Mouse (Mus musculus): ENCODE measurements at regions not wholly inside any gene's neighbourhood (a gene's known extent, or its start where the extent isn't known, plus 50 kb on each side); places are given as distances from the start of the nearest gene placed in this dataset.

- H3K4me3 ChIP-seq (replicated peaks; ENCODE audit: low read length), result no peak overlapping the region
- 84% methylated on average over 2 of the region's 2 CpGs for WGBS
- no peaks in the 10 kb centered on the region for H3K36me3 ChIP-seq (ENCODE audit: control insufficient read depth, insufficient read depth, low read length)
- no peak for ATAC-seq (ENCODE audit: insufficient read depth, low FRiP score)
- no peaks in the 10 kb centered on the region for H3K4me1 ChIP-seq (ENCODE audit: control insufficient read depth, insufficient read depth, low read length)
- no peaks in the 10 kb centered on the region for H3K27me3 ChIP-seq (ENCODE audit: control insufficient read depth, insufficient read depth, low read length)
- H3K27ac ChIP-seq (ENCODE audit: low read length), result no peak overlapping the region
- no peak overlapping the region for H3K9ac ChIP-seq (ENCODE audit: low read length)
- no peaks in the 10 kb centered on the region for H3K9me3 ChIP-seq (replicated peaks; ENCODE audit: control insufficient read depth, low read length)
- H3K4me2 ChIP-seq (ENCODE audit: low read depth, low read length), result no peak overlapping the region
Measured at GRCm38 (mm10) chr16:19834128-19834527, 74.1 kb downstream of the B3gnt5 start.

GRCm38 (mm10) chr16:19834750-19835149, 74.7 kb downstream of the B3gnt5 start:
- 71% methylated on average over 2 of the region's 2 CpGs for WGBS
- Histone ChIP-seq H3K4me2 (ENCODE audit: low read depth, low read length) (no peak overlapping the region), H3K36me3 (ENCODE audit: control insufficient read depth, insufficient read depth, low read length) (no peaks in the 10 kb centered on the region), H3K4me3 (replicated peaks; ENCODE audit: low read length) (no peak overlapping the region), H3K9ac (ENCODE audit: low read length) (no peak overlapping the region), H3K4me1 (ENCODE audit: control insufficient read depth, insufficient read depth, low read length) (no peaks in the 10 kb centered on the region), H3K9me3 (replicated peaks; ENCODE audit: control insufficient read depth, low read length) (no peaks in the 10 kb centered on the region), H3K27me3 (ENCODE audit: control insufficient read depth, insufficient read depth, low read length) (no peaks in the 10 kb centered on the region), H3K27ac (ENCODE audit: low read length) (no peak overlapping the region)
- no peak for ATAC-seq (ENCODE audit: insufficient read depth, low FRiP score)

GRCm38 (mm10) chr16:19839831-19840230, 79.8 kb downstream of the B3gnt5 start:
- no peak overlapping the region for H3K9ac ChIP-seq (ENCODE audit: low read length)
- H3K4me2 ChIP-seq (ENCODE audit: low read depth, low read length), result no peak overlapping the region
- no peak for ATAC-seq (ENCODE audit: insufficient read depth, low FRiP score)
- H3K9me3 ChIP-seq (replicated peaks; ENCODE audit: control insufficient read depth, low read length), result no peaks in the 10 kb centered on the region
- H3K27ac ChIP-seq (ENCODE audit: low read length), result no peak overlapping the region
- no peaks in the 10 kb centered on the region for H3K27me3 ChIP-seq (ENCODE audit: control insufficient read depth, insufficient read depth, low read length)
- no peaks in the 10 kb centered on the region for H3K36me3 ChIP-seq (ENCODE audit: control insufficient read depth, insufficient read depth, low read length)
- no peak overlapping the region for H3K4me3 ChIP-seq (replicated peaks; ENCODE audit: low read length)
- H3K4me1 ChIP-seq (ENCODE audit: control insufficient read depth, insufficient read depth, low read length), result no peaks in the 10 kb centered on the region
- 29% methylated on average over 1 of the region's 1 CpGs for WGBS

GRCm38 (mm10) chr16:19842346-19843025, 82.5 kb downstream of the B3gnt5 start:
- Histone ChIP-seq H3K4me2 (ENCODE audit: low read depth, low read length) (no peak overlapping the region), H3K36me3 (ENCODE audit: control insufficient read depth, insufficient read depth, low read length) (no peaks in the 10 kb centered on the region), H3K4me3 (replicated peaks; ENCODE audit: low read length) (no peak overlapping the region), H3K27ac (ENCODE audit: low read length) (no peak overlapping the region), H3K4me1 (ENCODE audit: control insufficient read depth, insufficient read depth, low read length) (no peaks in the 10 kb centered on the region), H3K27me3 (ENCODE audit: control insufficient read depth, insufficient read depth, low read length) (no peaks in the 10 kb centered on the region), H3K9ac (ENCODE audit: low read length) (no peak overlapping the region), H3K9me3 (replicated peaks; ENCODE audit: control insufficient read depth, low read length) (no peaks in the 10 kb centered on the region)
- ATAC-seq (ENCODE audit: insufficient read depth, low FRiP score), result no peak
- 42% methylated on average over 3 of the region's 3 CpGs for WGBS

- no peaks in the 10 kb centered on the region for H3K36me3 ChIP-seq (ENCODE audit: control insufficient read depth, insufficient read depth, low read length)
- H3K4me3 ChIP-seq (replicated peaks; ENCODE audit: low read length), result no peak overlapping the region
- H3K9me3 ChIP-seq (replicated peaks; ENCODE audit: control insufficient read depth, low read length), result no peaks in the 10 kb centered on the region
- H3K27ac ChIP-seq (ENCODE audit: low read length), result no peak overlapping the region
- no peak overlapping the region for H3K4me2 ChIP-seq (ENCODE audit: low read depth, low read length)
- no peak for ATAC-seq (ENCODE audit: insufficient read depth, low FRiP score)
- H3K9ac ChIP-seq (ENCODE audit: low read length), result no peak overlapping the region
- H3K4me1 ChIP-seq (ENCODE audit: control insufficient read depth, insufficient read depth, low read length), result no peaks in the 10 kb centered on the region
- no peaks in the 10 kb centered on the region for H3K27me3 ChIP-seq (ENCODE audit: control insufficient read depth, insufficient read depth, low read length)
Measured at GRCm38 (mm10) chr16:19843738-19844137, 83.7 kb downstream of the B3gnt5 start.

GRCm38 (mm10) chr16:19848395-19848794, 88.4 kb downstream of the B3gnt5 start:
- 28% methylated on average over 1 of the region's 1 CpGs for WGBS
- no peaks in the 10 kb centered on the region for H3K27me3 ChIP-seq (ENCODE audit: control insufficient read depth, insufficient read depth, low read length)
- H3K4me1 ChIP-seq (ENCODE audit: control insufficient read depth, insufficient read depth, low read length), result no peaks in the 10 kb centered on the region
- H3K9me3 ChIP-seq (replicated peaks; ENCODE audit: control insufficient read depth, low read length), result no peaks in the 10 kb centered on the region
- H3K36me3 ChIP-seq (ENCODE audit: control insufficient read depth, insufficient read depth, low read length), result no peaks in the 10 kb centered on the region
- no peak overlapping the region for H3K4me3 ChIP-seq (replicated peaks; ENCODE audit: low read length)
- no peak for ATAC-seq (ENCODE audit: insufficient read depth, low FRiP score)
- no peak overlapping the region for H3K4me2 ChIP-seq (ENCODE audit: low read depth, low read length)
- no peak overlapping the region for H3K27ac ChIP-seq (ENCODE audit: low read length)
- H3K9ac ChIP-seq (ENCODE audit: low read length), result no peak overlapping the region

- no peak for ATAC-seq (ENCODE audit: insufficient read depth, low FRiP score)
- Histone ChIP-seq H3K4me2 (ENCODE audit: low read depth, low read length) (no peak overlapping the region), H3K27me3 (ENCODE audit: control insufficient read depth, insufficient read depth, low read length) (no peaks in the 10 kb centered on the region), H3K4me3 (replicated peaks; ENCODE audit: low read length) (no peak overlapping the region), H3K9ac (ENCODE audit: low read length) (no peak overlapping the region), H3K36me3 (ENCODE audit: control insufficient read depth, insufficient read depth, low read length) (no peaks in the 10 kb centered on the region), H3K4me1 (ENCODE audit: control insufficient read depth, insufficient read depth, low read length) (no peaks in the 10 kb centered on the region), H3K27ac (ENCODE audit: low read length) (no peak overlapping the region), H3K9me3 (replicated peaks; ENCODE audit: control insufficient read depth, low read length) (no peaks in the 10 kb centered on the region)
- WGBS, result 78% methylated on average over 5 of the region's 5 CpGs
Measured at GRCm38 (mm10) chr16:19865306-19865705, 105.3 kb downstream of the B3gnt5 start.

- H3K36me3 ChIP-seq (ENCODE audit: control insufficient read depth, insufficient read depth, low read length), result no peaks in the 10 kb centered on the region
- H3K4me1 ChIP-seq (ENCODE audit: control insufficient read depth, insufficient read depth, low read length), result no peaks in the 10 kb centered on the region
- H3K4me3 ChIP-seq (replicated peaks; ENCODE audit: low read length), result no peak overlapping the region
- no peak for ATAC-seq (ENCODE audit: insufficient read depth, low FRiP score)
- H3K27me3 ChIP-seq (ENCODE audit: control insufficient read depth, insufficient read depth, low read length), result no peaks in the 10 kb centered on the region
- H3K4me2 ChIP-seq (ENCODE audit: low read depth, low read length), result no peak overlapping the region
- H3K9me3 ChIP-seq (replicated peaks; ENCODE audit: control insufficient read depth, low read length), result no peaks in the 10 kb centered on the region
- no peak overlapping the region for H3K9ac ChIP-seq (ENCODE audit: low read length)
- no peak overlapping the region for H3K27ac ChIP-seq (ENCODE audit: low read length)
Measured at GRCm38 (mm10) chr16:19865931-19866330, 105.9 kb downstream of the B3gnt5 start.

GRCm38 (mm10) chr16:19869425-19869824, 109.4 kb downstream of the B3gnt5 start:
- Histone ChIP-seq H3K4me1 (ENCODE audit: control insufficient read depth, insufficient read depth, low read length) (no peaks in the 10 kb centered on the region), H3K36me3 (ENCODE audit: control insufficient read depth, insufficient read depth, low read length) (no peaks in the 10 kb centered on the region), H3K4me3 (replicated peaks; ENCODE audit: low read length) (no peak overlapping the region), H3K9me3 (replicated peaks; ENCODE audit: control insufficient read depth, low read length) (no peaks in the 10 kb centered on the region), H3K27ac (ENCODE audit: low read length) (no peak overlapping the region), H3K4me2 (ENCODE audit: low read depth, low read length) (no peak overlapping the region), H3K9ac (ENCODE audit: low read length) (no peak overlapping the region), H3K27me3 (ENCODE audit: control insufficient read depth, insufficient read depth, low read length) (no peaks in the 10 kb centered on the region)
- no peak for ATAC-seq (ENCODE audit: insufficient read depth, low FRiP score)

Measured in stomach, embryonic 16.5 days (tissue).